Mouse (Mus musculus): ENCODE measurements around the gene Rbm6. TPM values are rescaled to one million over a fixed set of nuclear protein-coding genes. Genes with fewer than 3 reads are reported as not detected.
A peak's percentile ranks its signal among the peaks of the same experiment; 100 is the strongest.

Gene Rbm6
- total and polyA plus RNA-seq, 3 experiments = 55.7 to 521 (median 55.8) TPM

GRCm38 (mm10) chr9:107887804-107888266, 14.8 kb upstream of the Rbm6 start, which contains the start of gene Mon1a:
Mon1a (plus strand) TSS chr9:107888151.
- peak within 1 kb of the TSS; percentile 96 for H3K4me3 ChIP-seq (ENCODE audit: control insufficient read depth in 1 of 2, insufficient read depth in 1 of 2, low read depth in 2 of 2, low read length in 2 of 2)
- H3K79me2 ChIP-seq (ENCODE audit: control insufficient read depth, insufficient read depth, low read length, poor library complexity) = no peaks in the 10 kb centered on the region; the same call in 1 of the 2 replicates
- DNase-seq (ENCODE audit: low read depth, low spot score) = peak; percentile 94
- peak within 1 kb of the TSS; percentile 45 for H3K27ac ChIP-seq (ENCODE audit: control insufficient read depth, low read depth, low read length)
- H3K9ac ChIP-seq (ENCODE audit: control insufficient read depth, low read depth, low read length, poor library complexity, severe bottlenecking) = peak within 1 kb of the TSS; percentile 93
- no peaks in the 10 kb centered on the region for H3K4me1 ChIP-seq (ENCODE audit: control insufficient read depth in 1 of 2, insufficient read depth in 2 of 2, low read length in 2 of 2)
- peaks cover 3 to 6% of the 10 kb centered on the region in 2 experiments; a peak in 3 of 4 replicates for H3K27me3 ChIP-seq (ENCODE audit: control insufficient read depth in 1 of 2, insufficient read depth in 2 of 2, low read length in 2 of 2)
- H3K36me3 ChIP-seq (ENCODE audit: control insufficient read depth in 1 of 2, insufficient read depth in 2 of 2, low read length in 2 of 2) = no peaks in the 10 kb centered on the region; a peak in 1 of 4 replicates
- H3K9me3 ChIP-seq (replicated peaks; ENCODE audit: insufficient read depth, low read length) = no peaks in the 10 kb centered on the region
- TF ChIP-seq CTCF (IDR thresholded peaks at IDR 0.05 in 2 of 3, conservative IDR thresholded peaks at IDR 0.05 in 1 of 3; ENCODE audit: control insufficient read depth in 1 of 3, insufficient read depth in 1 of 3, low read depth in 2 of 3, low read length in 3 of 3, poor library complexity in 1 of 3, severe bottlenecking in 1 of 3) (no peak), BHLHE40 (IDR thresholded peaks at IDR 0.05; ENCODE audit: borderline replicate concordance, low read depth, low read length) (peak; percentile 27; the same call in 1 of the 2 replicates), SMC3 (IDR thresholded peaks at IDR 0.05; ENCODE audit: low read depth, low read length) (no peak), POLR2AphosphoS2 (IDR thresholded peaks at IDR 0.05; ENCODE audit: low read length) (peak; percentile 45; the same call in 1 of the 2 replicates), POLR2A (IDR thresholded peaks at IDR 0.05; ENCODE audit: control insufficient read depth in 1 of 2, insufficient read depth in 1 of 2, low read depth in 1 of 2, low read length in 2 of 2, poor library complexity in 1 of 2) (peak in 1 of 2 experiments; percentile 65; a peak in 1 of 4 replicates), GATA1 (IDR thresholded peaks at IDR 0.05; ENCODE audit: low read depth, low read length) (no peak), CHD1 (IDR thresholded peaks at IDR 0.05; ENCODE audit: low read depth, low read length) (peak; percentile 88; the same call in 1 of the 2 replicates), TBP (IDR thresholded peaks at IDR 0.05; ENCODE audit: low read depth, low read length) (0 out of 2 replicates have a peak, but pooled peaks have one; percentile 49), ZMIZ1 (IDR thresholded peaks at IDR 0.05; ENCODE audit: low read depth, low read length) (peak; percentile 29; the same call in 1 of the 2 replicates), MYB (IDR thresholded peaks at IDR 0.05; ENCODE audit: low read depth, low read length) (no peak), KAT2A (conservative IDR thresholded peaks at IDR 0.05; ENCODE audit: low read depth, low read length) (no peak; the same call in 1 of the 2 replicates), SIN3A (IDR thresholded peaks at IDR 0.05; ENCODE audit: low read length) (peak; percentile 75), NELFE (IDR thresholded peaks at IDR 0.05; ENCODE audit: low read depth, low read length) (peak; percentile 51), HCFC1 (IDR thresholded peaks at IDR 0.05; ENCODE audit: low read depth, low read length) (peak; percentile 97), USF2 (IDR thresholded peaks at IDR 0.05; ENCODE audit: borderline replicate concordance in 1 of 2, insufficient read depth in 1 of 2, low read depth in 1 of 2, low read length in 2 of 2) (no peak), MAFK (IDR thresholded peaks at IDR 0.05; ENCODE audit: borderline replicate concordance, low read depth, low read length) (0 out of 2 replicates have a peak, but pooled peaks have one; percentile 1), TCF12 (IDR thresholded peaks at IDR 0.05; ENCODE audit: low read depth, low read length) (0 out of 2 replicates have a peak, but pooled peaks have one; percentile 49), ELF1 (IDR thresholded peaks at IDR 0.05; ENCODE audit: low read depth, low read length) (peak; percentile 96), MAZ (IDR thresholded peaks at IDR 0.05; ENCODE audit: low read depth, low read length) (peak; percentile 72; the same call in 1 of the 2 replicates), RCOR1 (IDR thresholded peaks at IDR 0.05; ENCODE audit: low read depth, low read length) (0 out of 2 replicates have a peak, but pooled peaks have one; percentile 20), ETS1 (IDR thresholded peaks at IDR 0.05; ENCODE audit: low read depth, low read length) (peak; percentile 58), CHD2 (IDR thresholded peaks at IDR 0.05; ENCODE audit: low read length) (peak; percentile 47), EP300 (IDR thresholded peaks at IDR 0.05; ENCODE audit: low read depth in 1 of 2, low read length in 2 of 2) (peak in 1 of 2 experiments; percentile 33; a peak in 2 of 4 replicates)

Data from MEL (cell line).